Mouse (Mus musculus): ENCODE measurements around the gene Pigg. TPM values are rescaled to one million over a fixed set of nuclear protein-coding genes. Genes with fewer than 3 reads are reported as not detected.
"Not testable (repeated sequence)": the region's sequence is repeated elsewhere in the genome, so short reads cannot be mapped to it uniquely, and the experiment has no call there.

Pigg gene
- 3.0 and 3.3 TPM in 2 replicates for polyA plus RNA-seq (2014; fragmentation: Nextera tagmentation; extraction: Ambion mirVana)

DNA sequence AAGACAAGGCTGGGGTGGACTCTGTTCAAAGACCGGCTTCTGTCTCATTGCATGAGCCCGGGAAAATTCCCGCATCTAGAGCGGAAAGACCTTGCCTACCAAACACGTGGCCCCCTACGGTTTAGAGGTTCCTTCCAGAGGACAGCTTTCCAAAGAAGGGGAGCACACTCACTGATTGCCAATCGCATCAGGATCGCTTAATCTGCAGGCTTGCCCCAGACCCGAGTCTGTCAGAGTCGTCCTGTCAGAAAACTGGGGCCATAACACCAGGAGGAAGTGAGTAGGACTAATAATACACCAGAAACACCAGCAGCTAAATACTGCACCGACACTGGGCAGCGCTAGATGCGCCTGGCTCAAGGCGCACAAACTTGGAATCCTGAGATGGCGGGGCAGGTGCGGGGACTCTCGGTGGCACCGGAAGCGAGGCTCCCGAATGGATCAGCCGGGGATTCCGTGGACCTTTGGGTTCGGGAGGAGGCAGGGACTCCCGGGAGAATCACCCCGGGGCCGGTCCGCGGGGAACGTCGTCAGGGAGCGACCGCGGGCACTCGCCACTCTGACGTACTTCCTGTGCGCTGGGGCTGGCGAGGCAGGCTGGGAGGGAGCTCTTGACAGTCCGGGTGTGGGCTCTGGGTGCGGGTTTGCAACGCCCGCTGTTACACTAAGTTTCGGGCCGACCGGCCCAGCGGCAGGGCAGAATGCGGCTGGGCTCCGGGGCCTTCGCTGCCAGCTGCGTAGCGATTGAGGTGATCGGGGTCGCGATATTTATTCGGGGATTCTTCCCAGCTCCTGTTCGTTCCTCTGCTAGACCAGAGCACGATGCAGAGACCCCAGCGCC lies at the start of gene Pigg:
Pigg (plus strand) TSS at position 386 of the 841 bp plus-strand sequence.
- no peaks in the 10 kb centered on the region for H3K27me3 ChIP-seq (replicated peaks; ENCODE audit: control insufficient read depth, insufficient read depth, low read length)
- H3K4me3 ChIP-seq (ENCODE audit: low read depth, low read length): peak within 1 kb of the TSS; percentile 88
- WGBS: 0% methylated on average over 57 of the region's 57 CpGs
- H3K36me3 ChIP-seq (ENCODE audit: control insufficient read depth, insufficient read depth, low read length): peaks cover 4% of the 10 kb centered on the region; the same call in 1 of the 2 replicates
- no peaks in the 10 kb centered on the region for H3K9me3 ChIP-seq (ENCODE audit: control insufficient read depth, low read length)
- H3K9ac ChIP-seq (ENCODE audit: low read length): peak within 1 kb of the TSS; percentile 79
- peaks cover 4% of the 10 kb centered on the region; the same call in 1 of the 2 replicates for H3K4me1 ChIP-seq (replicated peaks; ENCODE audit: control insufficient read depth, insufficient read depth, low read length)
- DNase-seq (ENCODE audit: low spot score) (peak; percentile 96), ATAC-seq (replicated peaks; ENCODE audit: low FRiP score, low TSS enrichment, low read depth) (peak; percentile 99)
- peak within 1 kb of the TSS; percentile 76 for H3K27ac ChIP-seq (ENCODE audit: low read depth)
- peak within 1 kb of the TSS; percentile 93 for H3K4me2 ChIP-seq (ENCODE audit: low read length)

GRCm38 (mm10) chr5:108262722-108263121 lies 49.7 kb upstream of the Pigg start:
- ATAC-seq (replicated peaks; ENCODE audit: low FRiP score, low TSS enrichment, low read depth) (no peak), DNase-seq (ENCODE audit: low spot score) (no peak)
- Histone ChIP-seq H3K27me3 (replicated peaks; ENCODE audit: control insufficient read depth, insufficient read depth, low read length) (no peaks in the 10 kb centered on the region), H3K9me3 (ENCODE audit: control insufficient read depth, low read length) (no peaks in the 10 kb centered on the region), H3K4me2 (ENCODE audit: low read length) (no peak overlapping the region), H3K4me1 (replicated peaks; ENCODE audit: control insufficient read depth, insufficient read depth, low read length) (no peaks in the 10 kb centered on the region), H3K9ac (ENCODE audit: low read length) (no peak overlapping the region), H3K27ac (ENCODE audit: low read depth) (no peak overlapping the region), H3K36me3 (ENCODE audit: control insufficient read depth, insufficient read depth, low read length) (no peaks in the 10 kb centered on the region), H3K4me3 (ENCODE audit: low read depth, low read length) (no peak overlapping the region)
- WGBS: 40% methylated on average over 4 of the region's 4 CpGs

- not testable (repeated sequence) for H3K4me3 ChIP-seq (ENCODE audit: low read depth, low read length); H3K9ac ChIP-seq (ENCODE audit: low read length); H3K27ac ChIP-seq (ENCODE audit: low read depth); ATAC-seq (replicated peaks; ENCODE audit: low FRiP score, low TSS enrichment, low read depth); H3K27me3 ChIP-seq (replicated peaks; ENCODE audit: control insufficient read depth, insufficient read depth, low read length); H3K4me1 ChIP-seq (replicated peaks; ENCODE audit: control insufficient read depth, insufficient read depth, low read length); H3K36me3 ChIP-seq (ENCODE audit: control insufficient read depth, insufficient read depth, low read length); H3K9me3 ChIP-seq (ENCODE audit: control insufficient read depth, low read length); H3K4me2 ChIP-seq (ENCODE audit: low read length); DNase-seq (ENCODE audit: low spot score)
- WGBS: 80% methylated on average over 1 of the region's 1 CpGs
Measured at GRCm38 (mm10) chr5:108263785-108264184, 48.6 kb upstream of the Pigg start.

GRCm38 (mm10) chr5:108266990-108267389 lies 45.4 kb upstream of the Pigg start:
- ATAC-seq (replicated peaks; ENCODE audit: low FRiP score, low TSS enrichment, low read depth) (no peak), DNase-seq (ENCODE audit: low spot score) (no peak)
- no peak overlapping the region for H3K9ac ChIP-seq (ENCODE audit: low read length)
- no peaks in the 10 kb centered on the region for H3K36me3 ChIP-seq (ENCODE audit: control insufficient read depth, insufficient read depth, low read length)
- no peaks in the 10 kb centered on the region for H3K27me3 ChIP-seq (replicated peaks; ENCODE audit: control insufficient read depth, insufficient read depth, low read length)
- H3K4me2 ChIP-seq (ENCODE audit: low read length): no peak overlapping the region
- H3K27ac ChIP-seq (ENCODE audit: low read depth): no peak overlapping the region
- H3K9me3 ChIP-seq (ENCODE audit: control insufficient read depth, low read length): no peaks in the 10 kb centered on the region
- H3K4me3 ChIP-seq (ENCODE audit: low read depth, low read length): no peak overlapping the region
- peaks cover 13% of the 10 kb centered on the region for H3K4me1 ChIP-seq (replicated peaks; ENCODE audit: control insufficient read depth, insufficient read depth, low read length)

GRCm38 (mm10) chr5:108268127-108269062 lies 44.0 kb upstream of the Pigg start, which contains the start of gene Dr1:
Gene Dr1 (plus strand): TSS chr5:108268897.
- H3K36me3 ChIP-seq (ENCODE audit: control insufficient read depth, insufficient read depth, low read length): peaks cover 10% of the 10 kb centered on the region
- 2% methylated on average over 36 of the region's 55 CpGs for WGBS
- ATAC-seq (replicated peaks; ENCODE audit: low FRiP score, low TSS enrichment, low read depth) (peak; percentile 96), DNase-seq (ENCODE audit: low spot score) (peak; percentile 91)
- peak within 1 kb of the TSS; percentile 92 for H3K27ac ChIP-seq (ENCODE audit: low read depth)
- peak within 1 kb of the TSS; percentile 97 for H3K4me3 ChIP-seq (ENCODE audit: low read depth, low read length)
- no peaks in the 10 kb centered on the region for H3K9me3 ChIP-seq (ENCODE audit: control insufficient read depth, low read length)
- H3K9ac ChIP-seq (ENCODE audit: low read length): peak within 1 kb of the TSS; percentile 90
- H3K4me1 ChIP-seq (replicated peaks; ENCODE audit: control insufficient read depth, insufficient read depth, low read length): peaks cover 13% of the 10 kb centered on the region
- peak within 1 kb of the TSS; percentile 66 for H3K4me2 ChIP-seq (ENCODE audit: low read length)
- H3K27me3 ChIP-seq (replicated peaks; ENCODE audit: control insufficient read depth, insufficient read depth, low read length): no peaks in the 10 kb centered on the region

- Histone ChIP-seq H3K27ac (ENCODE audit: low read depth) (peak overlapping the region; percentile 92), H3K4me1 (replicated peaks; ENCODE audit: control insufficient read depth, insufficient read depth, low read length) (peaks cover 13% of the 10 kb centered on the region), H3K36me3 (ENCODE audit: control insufficient read depth, insufficient read depth, low read length) (peaks cover 15% of the 10 kb centered on the region), H3K9me3 (ENCODE audit: control insufficient read depth, low read length) (no peaks in the 10 kb centered on the region), H3K4me2 (ENCODE audit: low read length) (peak overlapping the region; percentile 66), H3K9ac (ENCODE audit: low read length) (peak overlapping the region; percentile 90), H3K4me3 (ENCODE audit: low read depth, low read length) (peak overlapping the region; percentile 97), H3K27me3 (replicated peaks; ENCODE audit: control insufficient read depth, insufficient read depth, low read length) (no peaks in the 10 kb centered on the region)
- peak; percentile 72 for DNase-seq (ENCODE audit: low spot score)
- under 1% methylated on average over 44 of the region's 44 CpGs for WGBS
- peak; percentile 70 for ATAC-seq (replicated peaks; ENCODE audit: low FRiP score, low TSS enrichment, low read depth)
Measured at GRCm38 (mm10) chr5:108269063-108269810, 43.2 kb upstream of the Pigg start.

DNA sequence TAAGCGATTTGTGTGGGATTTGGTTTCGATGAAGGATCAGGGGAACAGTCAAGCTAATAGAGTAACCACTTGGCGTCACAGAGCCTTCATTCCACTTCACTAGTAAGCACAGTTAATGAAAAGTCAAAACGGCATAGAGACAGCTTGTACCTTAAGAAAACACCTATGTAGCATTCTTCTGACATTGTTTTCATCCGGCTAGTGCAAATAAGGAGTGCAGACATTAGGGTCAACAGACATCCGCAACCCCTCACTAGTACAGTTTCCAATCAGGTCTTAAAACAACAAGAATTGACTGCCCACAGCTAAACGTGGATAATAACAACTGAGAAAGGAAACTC lies 42.6 kb upstream of the Pigg start:
- no peaks in the 10 kb centered on the region for H3K9me3 ChIP-seq (ENCODE audit: control insufficient read depth, low read length)
- peak overlapping the region; percentile 90 for H3K9ac ChIP-seq (ENCODE audit: low read length)
- peaks cover 13% of the 10 kb centered on the region for H3K4me1 ChIP-seq (replicated peaks; ENCODE audit: control insufficient read depth, insufficient read depth, low read length)
- 6% methylated on average over 7 of the region's 7 CpGs for WGBS
- DNase-seq (ENCODE audit: low spot score) (peak; percentile 52), ATAC-seq (replicated peaks; ENCODE audit: low FRiP score, low TSS enrichment, low read depth) (no peak)
- no peak overlapping the region for H3K27ac ChIP-seq (ENCODE audit: low read depth)
- H3K4me2 ChIP-seq (ENCODE audit: low read length): peak overlapping the region; percentile 66
- H3K4me3 ChIP-seq (ENCODE audit: low read depth, low read length): peak overlapping the region; percentile 97
- H3K36me3 ChIP-seq (ENCODE audit: control insufficient read depth, insufficient read depth, low read length): peaks cover 16% of the 10 kb centered on the region
- H3K27me3 ChIP-seq (replicated peaks; ENCODE audit: control insufficient read depth, insufficient read depth, low read length): no peaks in the 10 kb centered on the region

DNA sequence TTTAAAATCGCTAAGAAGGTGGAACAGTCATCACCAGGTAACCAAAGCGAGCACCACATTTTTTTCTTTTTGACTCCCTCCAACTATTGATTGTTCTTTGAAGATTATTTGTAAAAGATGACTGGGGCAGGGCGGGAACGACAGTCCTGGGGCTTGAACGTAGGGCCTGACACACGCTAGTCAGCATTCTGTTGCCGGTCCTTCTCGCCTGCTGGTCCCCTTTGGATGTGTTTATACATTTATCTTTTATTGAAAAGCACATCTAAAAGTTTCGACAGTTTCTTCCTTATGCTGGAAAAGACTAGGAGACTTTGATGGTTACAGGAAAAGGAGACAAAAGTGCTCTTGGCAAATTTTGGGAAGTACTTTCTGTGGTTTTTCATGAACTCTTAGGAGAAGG lies 42.0 kb upstream of the Pigg start:
- ATAC-seq (replicated peaks; ENCODE audit: low FRiP score, low TSS enrichment, low read depth) (no peak), DNase-seq (ENCODE audit: low spot score) (no peak)
- Histone ChIP-seq H3K9ac (ENCODE audit: low read length) (peak overlapping the region; percentile 90), H3K9me3 (ENCODE audit: control insufficient read depth, low read length) (no peaks in the 10 kb centered on the region), H3K4me1 (replicated peaks; ENCODE audit: control insufficient read depth, insufficient read depth, low read length) (peaks cover 13% of the 10 kb centered on the region), H3K4me3 (ENCODE audit: low read depth, low read length) (peak overlapping the region; percentile 97), H3K27me3 (replicated peaks; ENCODE audit: control insufficient read depth, insufficient read depth, low read length) (no peaks in the 10 kb centered on the region), H3K4me2 (ENCODE audit: low read length) (peak overlapping the region; percentile 66), H3K36me3 (ENCODE audit: control insufficient read depth, insufficient read depth, low read length) (peaks cover 22% of the 10 kb centered on the region), H3K27ac (ENCODE audit: low read depth) (no peak overlapping the region)
- WGBS: 36% methylated on average over 9 of the region's 9 CpGs

Data from intestine, embryonic 14.5 days (tissue).